Mouse (Mus musculus): ENCODE results near the gene Tmem203.

- no peak for TF ChIP-seq CTCF (IDR thresholded peaks at IDR 0.05; ENCODE audit: borderline replicate concordance, insufficient read depth, low read depth, low read length)
- no peak for TF ChIP-seq POLR2A (IDR thresholded peaks at IDR 0.05; ENCODE audit: borderline replicate concordance, insufficient read depth, low read length)
Measured at GRCm38 (mm10) chr2:25246183-25247072, 8.8 kb upstream of the Tmem203 start, which contains the start of gene AL732309.1.

Measured in cerebellum, adult 2 months (tissue).